Mouse (Mus musculus) brain, adult 2 months (tissue): Measurements from ENCODE around the gene Pklr.
"Not testable (repeated sequence)": the region's sequence is repeated elsewhere in the genome, so short reads cannot be mapped to it uniquely, and the experiment has no call there.

Experiments
- DNase-seq: peaks from one replicate; pipeline ENCODE4 v3.0.0; 2011; ENCODE audit warnings: low read depth, low spot score

The Pklr gene

DNA sequence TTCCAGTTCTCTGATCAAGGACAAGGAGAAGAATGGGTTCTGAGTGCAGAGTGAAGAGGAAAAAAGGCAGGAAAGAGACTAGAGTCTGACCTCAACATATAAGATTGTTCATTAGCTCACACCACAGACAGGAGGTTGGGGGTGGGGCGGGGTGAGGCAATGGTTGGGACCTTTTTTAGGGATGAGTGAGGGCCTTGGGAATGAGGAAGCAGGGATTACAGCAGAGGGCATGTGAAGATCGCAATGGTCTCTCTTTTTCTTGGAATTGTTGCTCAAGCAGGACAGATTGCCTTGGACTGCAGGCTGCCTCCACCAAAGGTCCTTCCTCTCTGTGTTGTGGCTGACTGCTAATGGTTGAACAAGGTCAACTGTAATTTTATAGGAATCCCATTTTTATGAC is 12.6 kb upstream of the Pklr start:
- no peak for DNase-seq

DNA sequence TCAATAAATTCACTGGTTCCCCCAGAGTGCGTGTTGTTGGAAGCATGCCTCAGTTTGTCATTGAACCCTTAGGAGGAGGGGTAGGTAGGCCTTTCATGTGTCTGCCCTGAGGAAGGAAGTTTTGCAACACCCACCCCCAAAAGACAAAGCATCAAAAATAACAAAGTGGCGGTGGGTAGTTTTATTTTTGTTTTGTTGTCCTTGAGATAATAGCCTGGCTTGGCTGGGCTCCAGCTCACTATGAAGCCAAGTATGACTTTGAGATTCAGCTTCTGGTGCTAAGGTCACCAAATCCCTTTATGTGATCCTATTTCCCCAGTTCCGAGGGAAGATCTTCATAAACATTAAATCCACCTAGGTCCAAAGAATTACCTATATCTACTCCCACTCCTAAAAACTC is 11.7 kb upstream of the Pklr start:
- DNase-seq = no peak

DNA sequence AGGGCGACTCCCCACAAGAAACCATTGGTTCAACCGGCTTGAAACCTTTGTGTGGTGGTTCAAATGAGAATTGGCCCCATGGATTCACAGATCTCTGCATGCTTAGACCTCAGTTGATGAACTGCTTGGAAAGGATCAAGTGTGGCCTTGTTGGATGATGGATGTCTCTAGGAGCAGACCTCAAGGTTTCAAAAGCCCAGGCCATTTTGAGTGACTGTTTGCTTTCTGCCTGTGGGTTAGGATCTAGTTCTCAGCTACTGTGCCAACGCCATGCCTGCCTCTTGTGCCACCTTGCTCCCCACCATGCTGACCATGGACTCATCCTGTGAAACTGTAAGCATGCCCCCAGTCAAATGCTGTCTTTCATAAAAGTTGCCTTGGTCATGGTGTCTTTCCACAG is 10.0 kb upstream of the Pklr start:
- DNase-seq = no peak

DNA sequence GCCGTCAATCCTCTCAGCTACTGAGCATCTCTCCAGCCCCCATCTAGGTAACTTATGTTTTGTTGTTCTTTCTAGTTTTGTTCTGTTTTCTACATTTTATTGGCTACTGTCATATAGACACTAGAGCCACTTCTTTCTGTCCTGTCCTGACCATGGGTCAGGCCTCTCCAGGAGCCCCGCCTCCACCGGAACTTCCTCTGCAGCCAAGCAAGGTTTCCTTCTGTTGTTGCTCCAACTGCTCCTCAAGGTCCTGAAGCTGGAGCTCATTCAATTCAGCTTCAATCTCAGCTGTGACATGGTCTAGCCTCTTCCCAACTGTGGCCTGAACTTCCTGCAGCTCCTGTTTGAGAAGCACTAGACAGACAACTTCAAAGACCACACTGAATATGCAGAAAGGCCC is 6.0 kb upstream of the Pklr start:
- DNase-seq = no peak

DNA sequence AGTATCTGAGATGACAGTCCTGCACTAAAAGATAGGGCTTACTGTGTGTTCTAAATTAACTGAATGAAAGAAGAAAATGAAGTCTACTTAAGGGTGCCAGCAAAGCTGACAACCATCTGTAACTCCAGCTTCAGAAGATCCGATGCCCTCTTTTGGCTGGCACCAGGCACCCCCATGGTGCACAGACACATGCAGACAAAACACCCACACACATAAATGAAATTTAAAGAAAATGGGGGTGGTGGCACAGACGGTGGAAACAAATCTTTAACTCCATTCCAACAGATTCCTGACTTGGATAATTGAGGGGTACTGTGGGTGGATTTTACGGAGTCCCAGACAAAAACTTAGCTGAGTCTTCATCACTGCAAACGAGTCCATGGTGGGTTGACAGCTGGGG is 4.1 kb upstream of the Pklr start:
- peak; percentile 90 for DNase-seq

DNA sequence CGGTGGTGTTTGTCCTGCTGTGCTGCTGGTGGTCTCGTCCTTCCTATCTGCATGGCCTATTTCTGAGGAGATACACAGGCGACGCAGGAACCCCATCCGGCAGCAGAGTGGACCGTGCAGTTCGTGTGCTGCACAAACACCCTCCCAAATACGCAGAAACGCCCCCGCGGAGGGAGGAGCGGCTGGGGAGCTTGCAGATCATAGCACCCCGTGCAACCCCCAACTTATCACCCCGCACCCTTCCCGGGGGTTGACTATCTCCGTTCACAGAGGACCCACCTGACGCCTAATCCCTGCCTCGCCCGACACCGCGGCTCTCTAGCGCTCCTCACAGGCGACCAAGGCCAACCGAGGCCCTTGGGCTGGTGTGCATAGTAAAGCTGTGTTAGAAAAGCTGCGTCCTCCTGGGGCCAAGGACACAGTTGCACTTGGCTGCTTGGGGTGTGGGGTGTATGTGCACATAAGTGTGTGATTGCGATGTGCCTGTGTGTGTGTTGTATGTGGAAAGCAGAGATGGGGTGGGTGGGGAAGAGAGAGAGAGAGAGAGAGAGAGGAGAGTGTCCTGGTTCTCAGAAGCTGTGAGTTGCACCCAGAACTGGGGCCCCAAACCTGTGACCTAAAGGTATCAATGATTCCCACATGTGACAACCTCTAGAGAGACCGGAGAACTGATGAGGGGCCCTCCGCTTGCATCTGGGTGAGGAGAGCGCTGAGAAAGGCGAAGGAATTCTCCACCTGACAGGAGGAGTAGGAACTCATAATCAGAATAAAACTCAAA is 3.5 kb upstream of the Pklr start:
- peak; percentile 73 for DNase-seq

DNA sequence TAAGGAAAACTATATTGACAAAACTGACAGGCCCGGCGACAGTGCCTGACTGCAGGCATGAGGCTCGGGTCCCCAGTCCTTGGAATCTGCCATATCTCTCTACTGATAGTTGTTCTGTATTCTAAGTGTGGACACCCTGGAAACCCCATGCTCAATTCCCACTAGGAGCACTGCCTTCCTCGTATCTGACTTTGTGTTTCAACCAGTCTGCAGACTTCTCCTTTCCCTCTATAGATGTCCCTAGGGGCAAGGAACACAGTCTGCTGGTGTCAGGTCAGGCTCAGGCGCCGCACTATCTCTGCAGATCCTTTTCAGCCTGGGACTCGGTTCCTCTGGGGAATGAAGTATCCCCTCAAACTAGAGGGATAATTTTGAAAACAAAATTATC is 2.9 kb upstream of the Pklr start:
- no peak for DNase-seq

DNA sequence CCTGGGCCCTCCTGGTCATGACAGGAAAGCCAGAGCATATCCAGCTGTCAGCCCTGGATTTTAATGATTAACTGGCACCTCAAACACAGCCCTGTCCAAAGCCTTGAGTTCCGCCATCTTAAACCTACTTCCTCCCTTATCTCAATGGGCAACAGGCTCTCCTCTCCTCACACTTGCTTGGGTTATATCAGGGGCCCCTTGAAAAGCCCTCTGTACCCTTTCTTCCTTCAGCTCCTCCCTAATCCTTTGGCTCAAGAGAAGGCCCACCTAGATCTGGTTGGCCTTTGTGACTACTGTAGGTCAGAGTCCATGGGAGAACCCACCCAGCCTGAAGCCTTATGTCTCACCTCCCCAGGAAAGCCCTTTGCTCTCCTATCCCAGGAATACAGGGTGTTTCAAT is 2.2 kb upstream of the Pklr start:
- DNase-seq = no peak

DNA sequence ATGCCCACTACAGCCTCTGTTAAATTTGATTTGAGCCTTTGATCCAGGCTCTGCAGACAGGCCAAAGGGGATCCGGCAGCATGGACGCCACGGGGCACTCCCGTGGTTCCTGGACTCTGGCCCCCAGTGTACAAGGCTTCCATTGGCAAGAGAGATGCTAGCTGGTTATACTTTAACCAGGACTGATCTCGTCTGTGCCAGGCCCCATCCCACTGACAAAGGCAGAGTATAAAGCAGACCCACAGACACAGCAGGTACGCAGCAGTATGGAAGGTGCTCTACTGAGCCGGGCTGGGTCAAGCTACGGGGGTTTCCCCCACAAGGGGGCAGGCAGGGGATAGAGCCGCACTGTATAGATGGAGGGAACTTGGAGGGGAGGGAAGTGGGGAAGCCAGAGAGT is 423 bp downstream of the Pklr start:
- no peak for DNase-seq

DNA sequence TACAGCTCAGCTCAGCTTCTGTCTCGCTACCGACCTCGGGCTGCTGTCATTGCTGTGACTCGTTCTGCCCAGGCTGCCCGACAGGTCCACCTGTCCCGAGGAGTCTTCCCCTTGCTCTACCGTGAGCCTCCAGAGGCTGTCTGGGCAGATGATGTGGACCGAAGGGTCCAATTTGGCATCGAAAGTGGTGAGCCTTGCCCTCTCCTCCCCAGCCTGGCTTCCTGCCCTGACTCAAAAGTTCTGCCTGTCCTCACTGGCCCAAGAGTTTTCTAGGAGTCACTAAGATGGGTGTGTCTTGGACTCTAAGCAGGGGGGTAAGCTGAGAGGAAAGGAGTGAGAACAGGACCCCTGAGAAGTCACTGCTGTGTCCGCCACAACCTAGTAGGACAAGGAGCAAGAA is 8.9 kb downstream of the Pklr start:
- no peak for DNase-seq

DNA sequence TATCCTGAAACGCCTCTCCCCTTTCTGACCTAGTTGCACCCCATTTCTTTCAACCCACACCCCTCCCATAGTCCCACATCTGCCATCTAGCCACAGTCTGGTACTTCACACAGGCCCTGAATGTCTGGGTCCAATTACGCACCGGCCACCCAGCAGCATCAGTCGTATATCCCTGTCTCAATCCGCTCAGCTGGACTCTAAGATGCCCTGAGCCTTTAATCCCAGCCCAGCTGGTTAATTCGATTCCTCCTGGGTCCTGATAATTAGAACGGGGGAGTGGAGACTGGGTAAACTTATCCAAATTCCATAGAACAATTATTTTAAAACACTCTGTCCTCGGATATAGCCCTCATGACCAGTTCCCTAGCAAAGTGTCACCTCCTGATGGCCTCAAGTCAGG is 9.6 kb downstream of the Pklr start:
- no peak for DNase-seq

DNA sequence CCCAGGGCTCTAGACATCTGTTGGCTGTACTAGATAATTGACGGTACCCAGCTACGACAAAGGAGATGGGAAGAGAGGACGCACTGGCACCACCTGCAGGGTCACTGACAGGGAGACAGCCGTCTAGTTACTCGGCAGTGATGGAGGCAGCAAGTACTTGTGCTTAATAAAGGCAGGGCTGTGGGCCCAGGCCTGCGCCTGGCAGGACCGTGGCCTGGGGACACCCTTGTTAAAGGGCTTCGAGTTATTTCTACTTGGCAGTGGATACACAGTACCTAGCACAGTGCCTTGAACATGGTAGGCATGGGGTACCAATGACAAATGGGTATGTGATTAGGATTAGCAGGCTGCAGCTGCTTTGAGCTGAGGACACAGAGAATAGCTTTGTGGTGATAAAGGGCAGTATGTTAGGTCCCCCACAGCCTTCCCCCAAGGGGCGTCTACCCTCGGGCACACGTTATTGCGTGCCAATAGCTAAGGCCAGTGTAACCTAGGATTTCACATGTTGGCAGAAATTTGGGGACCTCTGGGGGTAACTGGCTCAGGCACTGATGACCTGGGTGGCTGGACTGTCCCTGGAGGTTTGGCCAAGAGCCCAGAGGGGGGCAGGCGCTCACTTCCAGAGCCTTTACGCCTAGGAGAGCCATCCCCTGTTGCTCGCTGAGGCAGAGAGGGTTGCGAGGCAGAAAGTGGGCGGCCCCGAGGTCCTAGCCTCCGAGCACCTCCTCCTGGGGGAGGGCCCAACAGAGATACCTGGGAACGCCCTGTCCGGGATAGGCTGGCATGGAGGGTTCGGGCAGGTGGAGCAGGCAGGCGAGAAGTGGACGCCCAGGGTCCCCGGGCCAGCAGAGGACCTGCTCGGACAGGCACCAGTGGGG is 11.4 kb downstream of the Pklr start:
- DNase-seq = no peak

DNA sequence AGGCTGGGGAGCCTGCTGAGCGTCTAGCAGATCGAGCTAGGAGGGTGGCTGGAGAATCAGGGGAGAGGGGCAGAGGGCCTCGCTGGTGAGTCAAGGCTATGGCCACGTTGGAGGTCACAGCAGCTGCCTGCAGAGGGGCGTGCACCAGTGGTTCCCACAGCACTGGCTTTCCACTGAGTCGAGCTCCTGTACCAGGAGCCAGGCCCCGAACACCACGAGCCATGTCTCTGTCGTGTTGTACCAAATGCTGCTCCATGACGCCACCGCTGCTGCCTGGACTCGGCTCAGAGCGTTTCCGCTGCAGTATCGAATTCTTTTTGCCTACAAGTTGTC is 12.0 kb downstream of the Pklr start:
- DNase-seq = no peak

DNA sequence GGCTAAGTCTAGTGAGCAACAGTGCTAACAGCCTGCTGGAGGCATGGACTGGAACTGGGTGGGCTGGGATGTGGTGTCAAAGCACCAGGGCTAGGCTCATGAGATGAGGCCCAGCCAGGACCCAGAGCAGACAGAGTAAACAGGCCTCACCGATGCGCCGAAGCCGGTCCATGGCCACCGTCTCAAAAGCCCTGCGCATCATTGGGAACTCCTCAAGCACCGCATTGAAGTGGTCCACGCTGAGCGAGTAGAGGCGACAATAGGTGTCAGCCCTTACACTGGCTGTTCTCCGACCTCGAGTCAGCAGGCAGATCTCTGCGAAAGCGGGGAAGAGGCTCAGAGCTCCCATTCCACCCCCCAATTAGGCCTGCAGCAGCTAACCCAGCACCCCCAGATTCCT is 12.6 kb downstream of the Pklr start:
- no peak for DNase-seq

DNA sequence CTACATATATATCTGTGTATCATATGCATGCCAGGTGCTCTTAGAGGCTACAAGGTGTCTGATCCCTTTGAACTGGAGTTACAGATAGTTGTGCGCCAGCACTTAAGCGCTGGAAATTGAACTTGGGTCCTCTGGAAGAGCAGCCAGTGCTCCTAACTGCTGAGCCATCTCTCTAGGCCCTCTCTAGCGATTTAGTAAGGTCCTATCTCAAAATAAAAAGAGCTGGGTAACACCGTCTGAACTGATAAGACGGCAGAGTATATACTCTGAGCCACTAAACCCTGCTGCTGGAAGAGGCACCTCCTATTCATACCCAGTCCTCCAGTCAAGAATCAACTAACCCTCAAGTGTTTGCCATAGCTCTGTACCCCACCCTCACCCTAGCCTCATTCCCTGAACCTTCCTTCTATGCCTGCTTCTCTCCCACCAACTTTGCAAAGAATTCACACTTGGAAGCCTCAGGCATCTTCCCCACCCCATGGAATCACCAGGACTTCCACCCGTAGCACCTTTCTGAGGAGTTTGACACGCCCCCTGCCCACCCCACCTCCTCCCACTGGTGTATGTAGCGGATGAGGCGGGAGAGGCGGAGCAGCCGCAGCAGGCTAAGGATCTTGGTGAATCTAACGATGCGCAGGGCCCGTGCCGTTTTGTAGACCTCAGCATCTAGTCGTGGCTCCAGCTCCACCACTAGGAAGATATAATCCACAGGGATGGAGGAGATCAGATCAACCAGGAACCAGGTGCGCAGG is 16.3 kb downstream of the Pklr start:
- no peak for DNase-seq

DNA sequence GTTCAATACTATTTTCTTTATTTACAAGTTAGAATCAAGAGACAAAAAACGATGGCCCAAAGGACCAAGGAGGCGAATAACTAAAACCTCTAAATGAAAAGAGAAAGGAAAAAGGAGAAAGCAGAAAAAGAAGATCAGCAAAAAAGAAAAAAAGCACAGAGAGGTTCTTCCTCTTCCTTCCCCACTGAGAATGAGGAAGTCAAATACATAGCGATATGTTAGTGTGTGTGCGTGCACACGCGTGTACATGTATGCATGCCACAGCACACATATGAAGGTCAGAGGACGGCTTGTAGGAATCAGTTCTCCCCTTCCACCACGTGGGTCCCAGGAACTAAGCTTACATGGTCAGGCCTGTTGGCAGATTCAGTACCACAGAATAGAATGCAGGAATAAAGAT is 21.0 kb downstream of the Pklr start:
- DNase-seq = no peak

DNA sequence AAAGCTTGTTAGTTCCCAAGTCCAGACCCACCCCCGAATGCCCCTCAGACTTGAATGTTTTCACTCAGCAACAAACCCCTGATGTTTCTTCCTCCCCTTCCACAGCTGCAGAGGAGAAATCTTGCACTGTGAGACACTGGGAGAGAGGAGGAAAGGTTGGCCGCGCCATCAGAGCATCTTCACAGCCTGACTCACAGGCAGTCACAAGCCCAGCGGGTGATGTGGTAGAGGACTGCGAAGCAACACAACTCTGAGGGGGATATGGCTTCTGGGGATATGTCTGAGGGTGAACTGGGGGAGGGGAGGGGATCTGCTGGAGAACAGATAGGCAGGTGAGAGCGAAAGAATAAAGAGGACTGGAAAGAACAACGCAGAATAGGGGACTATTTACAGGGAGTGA is 22.7 kb downstream of the Pklr start:
- DNase-seq = peak; percentile 70

DNA sequence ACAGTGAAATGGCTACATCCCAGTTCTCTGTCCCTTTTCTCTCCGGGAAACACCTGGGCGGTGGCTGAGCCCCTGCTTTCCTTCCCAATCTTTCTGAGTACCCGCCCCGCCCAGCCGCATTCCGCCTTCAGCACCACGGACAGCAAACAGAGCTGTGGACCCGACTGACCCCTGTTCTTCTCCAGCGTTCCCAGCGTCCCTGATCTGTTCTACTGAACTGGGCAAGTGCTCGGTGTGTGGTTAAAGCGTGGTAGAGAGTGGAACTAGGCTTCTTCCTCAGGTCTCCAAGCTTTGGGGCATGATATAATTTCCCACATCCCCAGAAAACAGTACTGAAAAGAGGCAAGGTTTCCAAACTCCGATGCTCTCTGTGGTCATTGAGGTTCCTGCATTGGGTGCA is 23.3 kb downstream of the Pklr start:
- DNase-seq = peak; percentile 19

DNA sequence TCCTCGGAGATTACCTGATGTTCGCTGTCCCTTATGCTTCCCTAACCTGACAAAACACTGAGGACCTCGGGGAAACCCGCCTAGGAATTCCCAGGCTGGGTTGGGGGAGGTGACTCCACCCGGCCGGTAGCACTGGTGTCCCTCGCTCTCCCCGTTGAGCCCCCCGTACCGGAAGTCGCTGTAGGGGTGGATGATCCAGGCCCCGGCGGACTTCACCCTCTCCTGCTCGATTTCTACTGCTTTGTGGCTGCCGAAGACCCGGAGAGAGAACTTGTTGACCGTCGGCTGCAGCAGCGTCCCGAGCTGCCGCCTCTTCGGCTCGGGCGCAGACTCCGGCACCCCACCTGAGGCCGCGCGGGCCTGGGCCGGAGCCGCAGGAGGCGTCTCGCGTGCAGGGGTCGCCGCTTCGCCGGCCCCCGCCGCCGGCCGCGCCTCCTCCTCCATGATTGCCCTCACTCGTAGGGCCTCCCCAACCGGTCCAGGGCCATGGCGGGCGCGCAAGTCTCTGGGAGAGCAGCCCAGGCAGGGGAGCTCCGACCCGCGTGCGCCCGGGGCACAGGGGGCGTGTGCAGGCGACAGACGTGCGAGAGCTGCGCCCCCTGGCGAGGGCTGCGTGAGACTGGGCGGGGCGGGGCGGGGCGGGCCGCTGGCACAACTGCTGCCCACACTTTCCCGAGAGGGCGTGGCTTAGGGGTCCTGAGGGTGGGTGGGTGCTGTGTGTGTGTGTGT is 23.8 kb downstream of the Pklr start, which contains the start of gene Hcn3:
TSS of gene Hcn3 (minus strand) at position 581 of the 729 bp plus-strand sequence.
- DNase-seq = peak; percentile 82

DNA sequence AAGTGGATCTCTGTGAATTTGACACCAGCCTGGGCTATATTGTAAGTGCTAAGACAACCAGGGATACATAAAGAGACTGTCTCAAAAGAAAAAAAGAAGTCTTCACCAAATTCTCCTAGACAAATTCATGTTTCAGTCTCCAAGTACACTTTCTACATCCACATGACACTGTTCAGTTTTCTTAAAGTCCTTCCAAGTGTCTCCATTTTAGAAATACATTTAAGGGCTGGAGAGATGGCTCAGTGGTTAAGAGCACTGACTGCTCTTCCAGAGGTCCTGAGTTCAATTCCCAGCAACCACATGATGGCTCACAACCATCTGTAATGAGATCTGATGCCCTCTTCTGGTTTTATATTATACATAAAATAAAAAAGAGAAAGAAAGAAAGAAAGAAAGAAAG is 25.3 kb downstream of the Pklr start:
- not testable (repeated sequence) for DNase-seq

DNA sequence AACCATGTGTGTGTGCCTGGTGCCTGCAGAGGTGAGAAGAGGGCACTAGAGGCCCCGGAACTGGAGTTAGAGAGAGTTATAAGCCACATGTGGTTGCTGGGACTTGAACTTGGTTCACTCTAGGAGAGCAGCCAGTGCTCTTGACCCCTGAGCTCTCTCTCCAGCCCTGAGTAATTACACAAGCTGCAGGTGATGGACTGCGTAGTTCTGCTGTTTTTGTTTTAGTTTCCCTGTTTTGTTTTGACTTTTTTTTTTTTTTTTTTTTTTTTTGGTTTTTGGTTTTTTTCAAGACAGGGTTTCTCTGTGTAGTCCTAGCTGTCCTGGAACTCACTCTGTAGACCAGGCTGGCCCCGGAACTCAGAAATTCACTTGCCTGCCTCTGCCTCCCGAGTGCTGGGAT is 25.8 kb downstream of the Pklr start:
- DNase-seq = no peak

DNA sequence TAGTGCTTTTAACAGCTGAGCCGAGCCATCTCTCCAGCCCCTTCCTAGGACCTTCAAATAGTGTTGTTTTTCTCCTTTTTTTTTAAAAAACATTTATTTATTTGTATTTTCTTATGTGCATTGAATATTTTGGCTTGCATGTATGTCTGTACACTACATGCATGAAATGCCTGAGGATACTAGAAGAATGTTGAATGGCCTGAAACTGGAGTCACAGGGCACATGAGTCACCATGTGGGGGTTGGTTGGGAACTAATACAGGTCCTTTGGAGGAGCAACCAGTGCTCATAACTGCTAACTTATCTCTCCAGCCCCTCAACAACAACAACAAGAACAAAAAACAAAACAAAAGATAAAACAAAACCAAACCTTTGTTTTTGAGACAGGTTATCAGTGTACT is 27.2 kb downstream of the Pklr start:
- DNase-seq = no peak
